Comparison of ENCODE assay signal across 11 mouse cellular contexts in genomic region chr13:13237456-13237855, GRCm38 (mm10). TPM values are rescaled to one million over a fixed set of nuclear protein-coding genes. Genes with fewer than 3 reads are reported as not detected.
A peak's percentile ranks its signal among the peaks of the same experiment; 100 is the strongest.
DNase-seq lines count a peak whose midpoint lies in the region; ATAC-seq and TF ChIP-seq lines count a peak whose summit lies in the region.
"Not testable (repeated sequence)": the region's sequence is repeated elsewhere in the genome, so short reads cannot be mapped to it uniquely, and the experiment has no call there.
"Had no signal": no experiment of that assay in that cellular context is flagged by ENCODE, and none has a peak within 500 bp of the region (broad histone marks: within the 10 kb centered on the region; RNA-seq: fewer than 3 reads in every experiment).

No protein-coding gene starts in this region.

- not testable (repeated sequence) for H3K4me3 ChIP-seq in heart, postnatal 0 days (ENCODE audit: low read depth, low read length); limb, embryonic 11.5 days (ENCODE audit: low read depth, low read length); stomach, postnatal 0 days (ENCODE audit: low read depth, low read length)

- H3K36me3 ChIP-seq in heart, postnatal 0 days (replicated peaks; ENCODE audit: control insufficient read depth, insufficient read depth, low read length); limb, embryonic 11.5 days (ENCODE audit: control insufficient read depth, insufficient read depth, low read length); stomach, postnatal 0 days (ENCODE audit: control insufficient read depth, insufficient read depth, low read length): not testable (repeated sequence)

- not testable (repeated sequence) for H3K27ac ChIP-seq in heart, postnatal 0 days (ENCODE audit: low read depth); limb, embryonic 11.5 days (replicated peaks; ENCODE audit: low read depth, low read length); stomach, postnatal 0 days (replicated peaks)

- H3K9ac ChIP-seq in heart, postnatal 0 days (replicated peaks; ENCODE audit: low read depth, low read length); limb, embryonic 11.5 days (ENCODE audit: low read length); stomach, postnatal 0 days (ENCODE audit: low read length): not testable (repeated sequence)

- not testable (repeated sequence) for ATAC-seq in heart, postnatal 0 days (ENCODE audit: insufficient read depth, low read depth); limb, embryonic 11.5 days (ENCODE audit: insufficient number of reproducible peaks, low FRiP score, low TSS enrichment, low read depth); stomach, postnatal 0 days (ENCODE audit: low FRiP score, low TSS enrichment)

- peak; percentile 15 for DNase-seq in CD4-positive, CD25-positive, alpha-beta regulatory T cell, adult 2 months (ENCODE audit: low read depth, low spot score)
- peak; percentile 27 for DNase-seq in brain, adult 2 months (ENCODE audit: low read depth, low spot score)
- DNase-seq in embryo, embryonic 11.5 days (ENCODE audit: low read depth, low spot score): peak; percentile 0
- peak; percentile 5 for DNase-seq in heart, postnatal 0 days (ENCODE audit: low spot score)
- DNase-seq in kidney, postnatal 25 days: peak; percentile 42 to 84
- DNase-seq in limb, embryonic 11.5 days (ENCODE audit: low spot score): peak; percentile 36
- peak; percentile 1 for DNase-seq in naive thymus-derived CD4-positive, alpha-beta T cell, adult 2 months (ENCODE audit: low read depth)
- peak; percentile 27 for DNase-seq in stomach, postnatal 0 days (ENCODE audit: low spot score)

- not testable (repeated sequence) for H3K4me1 ChIP-seq in heart, postnatal 0 days (ENCODE audit: control insufficient read depth, insufficient read depth); limb, embryonic 11.5 days (ENCODE audit: control insufficient read depth, insufficient read depth, low read length); stomach, postnatal 0 days (replicated peaks; ENCODE audit: control insufficient read depth, insufficient read depth)

- not testable (repeated sequence) for H3K9me3 ChIP-seq in heart, postnatal 0 days (replicated peaks; ENCODE audit: control insufficient read depth, low read length); limb, embryonic 11.5 days (ENCODE audit: control insufficient read depth, low read length); stomach, postnatal 0 days (ENCODE audit: control insufficient read depth, low read length)

- peak; percentile 53 for TF ChIP-seq CTCF in heart, postnatal 0 days (IDR thresholded peaks at IDR 0.05; ENCODE audit: low read depth)
- peak; percentile 68 for TF ChIP-seq CTCF in stomach, postnatal 0 days (IDR thresholded peaks at IDR 0.05; ENCODE audit: low read depth)

- H3K27me3 ChIP-seq in heart, postnatal 0 days (ENCODE audit: control insufficient read depth, insufficient read depth, low read length); limb, embryonic 11.5 days (ENCODE audit: control insufficient read depth, insufficient read depth, low read length); stomach, postnatal 0 days (ENCODE audit: control insufficient read depth, insufficient read depth, low read length): not testable (repeated sequence)

- not testable (repeated sequence) for TF ChIP-seq EP300 in heart, postnatal 0 days (IDR thresholded peaks at IDR 0.05; ENCODE audit: low read depth); stomach, postnatal 0 days (optimal IDR thresholded peaks at IDR 0.05)

- H3K4me2 ChIP-seq in heart, postnatal 0 days (ENCODE audit: low read depth, low read length); limb, embryonic 11.5 days (ENCODE audit: low read depth, severe bottlenecking); stomach, postnatal 0 days (replicated peaks; ENCODE audit: low read depth): not testable (repeated sequence)

- 0% methylated on average over 1 of the region's 1 CpGs for WGBS in heart, postnatal 0 days
- 0% methylated on average over 1 of the region's 1 CpGs for whole genome bisulfite sequencing in limb, embryonic 11.5 days
- WGBS in stomach, postnatal 0 days: 0% methylated on average over 1 of the region's 1 CpGs

RNA-seq across cellular contexts. Expression of gene Prl2c5, which starts 54.9 kb away (rescaled TPM):
- total RNA-seq in heart, postnatal 0 days (2014; rRNA removed; ENCODE audit: low replicate concordance): not detected in 2 replicates
- polyA plus RNA-seq in heart, postnatal 0 days (2015; fragmentation: Nextera tagmentation; extraction: Ambion mirVana): not detected in 2 replicates
- polyA plus RNA-seq in limb, embryonic 11.5 days (2014; fragmentation: Nextera tagmentation; extraction: Ambion mirVana): not detected in 2 replicates
- not detected in 2 replicates for polyA plus RNA-seq in stomach, postnatal 0 days (2015; fragmentation: Nextera tagmentation; extraction: Ambion mirVana)
- total RNA-seq: gastrocnemius, adult 8-10 months had no signal
- polyA plus RNA-seq: lung, embryonic 15.5 days; neural tube, embryonic 14.5 days had no signal

Comparison
In these comparisons a context has a peak if more than half of its experiments do, and no peak if none do; other contexts are left out.
1. DNase-seq: peak in every context shown above with its lines; median percentile 63 in kidney, postnatal 25 days; 36 in limb, embryonic 11.5 days; 27 in brain, adult 2 months; 27 in stomach, postnatal 0 days; 15 in CD4-positive, CD25-positive, alpha-beta regulatory T cell, adult 2 months; 5 in heart, postnatal 0 days; 1 in naive thymus-derived CD4-positive, alpha-beta T cell, adult 2 months; 0 in embryo, embryonic 11.5 days.